Mouse (Mus musculus) cerebellum, adult 2 months (tissue): ENCODE measurements around the gene Sh3gl2.

Experiments used
- CTCF ChIP-seq: fragments of 200-500 bp; IDR thresholded peaks from 2 replicates; pipeline ENCODE4 v1.5.1; 2011; ENCODE audit warnings: low read depth, mild to moderate bottlenecking, control low read depth, low read length, moderate library complexity, borderline replicate concordance; ENCODE audit not compliant: insufficient read depth
- POLR2A ChIP-seq: fragments of 200-500 bp; IDR thresholded peaks from 2 replicates; pipeline ENCODE4 v1.6.1; 2011; ENCODE audit warnings: low read length, control low read depth, borderline replicate concordance; ENCODE audit not compliant: insufficient read depth

DNA sequence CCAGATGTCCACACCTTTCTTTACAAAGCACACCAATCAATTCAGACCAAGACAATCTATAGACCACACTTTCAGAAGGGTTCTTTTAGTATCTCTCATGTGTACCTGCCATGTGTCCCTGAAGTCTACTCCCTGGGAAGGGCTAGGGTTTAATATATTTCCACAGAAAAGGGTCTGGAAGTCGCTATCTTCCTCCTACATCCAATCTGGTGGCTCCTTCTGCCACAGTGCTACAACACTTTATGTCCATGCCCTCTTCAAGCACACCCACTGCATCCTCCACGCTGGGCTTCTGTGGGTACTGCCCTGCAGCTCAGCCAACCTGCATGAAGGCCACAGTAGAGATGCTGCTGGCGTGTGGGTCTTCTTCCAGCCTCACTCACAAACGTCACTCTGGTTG, 29.5 kb upstream of the Sh3gl2 start:
- TF ChIP-seq CTCF (no peak), POLR2A (no peak)
